Mouse (Mus musculus): ENCODE results near the gene Mafk.

DNA sequence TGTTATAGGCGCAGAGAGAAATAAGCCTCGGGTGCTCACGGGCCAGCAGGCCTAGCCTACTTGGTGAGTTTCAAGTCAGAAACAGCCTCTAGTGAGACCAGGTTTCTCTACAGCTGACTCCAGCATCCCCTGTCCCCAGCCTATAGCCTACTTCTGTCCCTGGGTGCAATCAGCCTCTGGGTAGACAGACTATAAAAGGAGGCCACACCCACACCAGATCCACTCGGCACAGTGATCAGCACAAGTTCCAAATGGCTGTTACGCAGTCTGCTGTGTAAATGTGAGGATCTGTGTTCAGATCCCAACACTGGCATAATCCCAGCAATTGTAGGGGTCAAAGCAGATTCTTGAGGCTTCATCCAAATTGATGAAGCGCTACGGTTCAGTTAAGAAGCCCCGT is 11.9 kb downstream of the Mafk start:
- TF ChIP-seq CTCF (IDR thresholded peaks at IDR 0.05; ENCODE audit: low read depth, low read length) (no peak), POLR2A (IDR thresholded peaks at IDR 0.05; ENCODE audit: insufficient read depth, low read length) (no peak)
